Mouse (Mus musculus) thymus, postnatal 10 days (tissue): ENCODE data around the gene Rpl7a.

Experiments
- DNase-seq, 2 experiments: peaks; one replicate each; pipeline ENCODE4 v3.0.0; 2021; ENCODE audit warnings: low spot score in 2 of 2

Gene Rpl7a

GRCm38 (mm10) chr2:26956811-26957487, 46.4 kb downstream of the Rpl7a start:
- no peak for DNase-seq

- no peak for DNase-seq
Measured at GRCm38 (mm10) chr2:26957488-26957859, 46.9 kb downstream of the Rpl7a start.

- DNase-seq, result no peak
Measured at GRCm38 (mm10) chr2:26960756-26961155, 50.2 kb downstream of the Rpl7a start.
